Mouse (Mus musculus) spleen, adult 2 months (tissue): ENCODE results near the gene Scn5a. TPM values are rescaled to one million over a fixed set of nuclear protein-coding genes. Genes with fewer than 3 reads are reported as not detected.

Experiments
- DNase-seq, 2 experiments: peaks; one replicate each; pipeline versions ENCODE4 v3.0.0 to v3.0.0-alpha.2; 2012 to 2021; ENCODE audit warnings: low spot score in 2 of 2, low read depth in 1 of 2
- H3K27ac ChIP-seq: fragments of 200-500 bp; 2 replicates; pipeline ENCODE4 v1.5.1; 2012; ENCODE audit warnings: low read length, inconsistent platforms; ENCODE audit not compliant: insufficient read depth
- H3K27me3 ChIP-seq: fragments of 200-500 bp; 2 replicates; pipeline ENCODE4 v1.6.1; 2012; ENCODE audit warnings: mild to moderate bottlenecking, moderate library complexity, low read length, inconsistent platforms; ENCODE audit not compliant: control insufficient read depth, insufficient read depth
- H3K36me3 ChIP-seq: fragments of 200-500 bp; 2 replicates; pipeline ENCODE4 v1.6.1; 2012; ENCODE audit warnings: mild to moderate bottlenecking, low read length, inconsistent platforms; ENCODE audit not compliant: control insufficient read depth, insufficient read depth
- H3K4me1 ChIP-seq: fragments of 200-500 bp; 2 replicates; pipeline ENCODE4 v1.6.1; 2011; ENCODE audit warnings: inconsistent platforms; ENCODE audit not compliant: control insufficient read depth, insufficient read depth, insufficient read length
- H3K4me3 ChIP-seq: fragments of 200-500 bp; 2 replicates; pipeline ENCODE4 v1.5.1; 2011; ENCODE audit warnings: mild to moderate bottlenecking, inconsistent platforms; ENCODE audit not compliant: insufficient read depth, insufficient read length; ENCODE audit errors: extremely low read depth
- CTCF ChIP-seq: fragments of 200-500 bp; IDR thresholded peaks from 2 replicates; pipeline ENCODE4 v1.5.1; 2011; ENCODE audit warnings: mild to moderate bottlenecking, inconsistent platforms; ENCODE audit not compliant: insufficient read depth, insufficient read length, insufficient replicate concordance; ENCODE audit errors: extremely low read depth
- POLR2A ChIP-seq: fragments of 200-500 bp; IDR thresholded peaks from 2 replicates; pipeline ENCODE4 v1.6.1; 2011; ENCODE audit warnings: low read depth, low read length, inconsistent platforms
- WGBS: fragments of 180-500 bp; shearing (Covaris S2); methylation state at CpG from one replicate; pipeline ENCODE4 v1.1.7; 2018; 5-methylcytosine and 5-hydroxymethylcytosine counted together
- polyA plus RNA-seq: library from polyadenylated mRNA; depleted of rRNA; stranded (reverse); fragments of >200 nt; gene quantifications from 2 replicates; pipeline ENCODE4 v1.2.3, GENCODE M21; 2012

The Scn5a gene
- polyA plus RNA-seq, 1 experiment: 1.4 TPM

DNA sequence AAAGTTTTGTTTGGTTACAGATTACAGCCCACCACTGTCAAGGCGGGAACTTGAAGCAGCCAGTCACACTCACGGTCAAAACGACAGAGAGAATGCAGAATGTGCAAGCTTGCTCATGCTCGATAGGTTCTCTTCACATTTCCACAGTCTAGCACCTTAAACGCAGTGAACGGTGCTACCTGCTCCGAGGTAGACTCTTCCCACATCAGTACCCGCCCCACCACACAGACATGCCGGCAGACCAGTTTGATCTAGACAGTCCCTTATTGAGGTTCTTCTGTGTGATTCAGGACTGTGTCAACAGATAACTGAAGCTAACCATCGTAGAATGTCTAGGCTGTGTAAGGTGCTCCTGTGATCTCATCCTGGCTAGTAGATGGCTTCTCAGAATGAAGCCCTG is 19.7 kb upstream of the Scn5a start:
- H3K4me3 ChIP-seq: no peak overlapping the region
- no peak for DNase-seq
- 86% methylated on average over 10 of the region's 10 CpGs for WGBS

DNA sequence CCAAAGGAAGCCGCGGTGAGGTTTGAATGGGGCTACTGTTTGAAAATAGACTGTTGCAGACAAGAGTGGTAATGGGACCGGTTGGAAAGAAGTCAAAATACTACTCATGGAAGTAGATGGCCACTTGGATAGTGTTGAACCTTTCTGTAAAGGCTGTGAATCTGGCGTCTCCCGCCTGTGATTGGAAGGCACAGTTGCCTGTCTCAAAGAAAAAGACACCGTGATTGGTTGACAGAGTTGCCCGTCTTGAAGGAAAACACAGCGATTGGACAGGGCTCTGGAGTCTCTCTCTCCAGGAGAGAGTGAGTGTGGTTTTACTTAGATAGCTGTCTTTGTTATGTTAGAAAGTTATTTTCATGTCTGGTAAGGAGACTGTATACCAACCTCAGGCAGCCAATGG is 18.5 kb upstream of the Scn5a start:
- Histone ChIP-seq H3K4me3 (no peak overlapping the region), H3K4me1 (no peaks in the 10 kb centered on the region), H3K27ac (no peak overlapping the region), H3K27me3 (no peaks in the 10 kb centered on the region), H3K36me3 (no peaks in the 10 kb centered on the region)
- TF ChIP-seq CTCF: no peak
- no peak for TF ChIP-seq POLR2A
- no peak for DNase-seq
- WGBS: 77% methylated on average over 8 of the region's 8 CpGs

More for the DNA sequence above, 19.7 kb upstream of the Scn5a start:
- Histone ChIP-seq H3K27ac (no peak overlapping the region), H3K4me1 (no peaks in the 10 kb centered on the region), H3K36me3 (no peaks in the 10 kb centered on the region), H3K27me3 (no peaks in the 10 kb centered on the region)
- no peak for TF ChIP-seq CTCF

DNA sequence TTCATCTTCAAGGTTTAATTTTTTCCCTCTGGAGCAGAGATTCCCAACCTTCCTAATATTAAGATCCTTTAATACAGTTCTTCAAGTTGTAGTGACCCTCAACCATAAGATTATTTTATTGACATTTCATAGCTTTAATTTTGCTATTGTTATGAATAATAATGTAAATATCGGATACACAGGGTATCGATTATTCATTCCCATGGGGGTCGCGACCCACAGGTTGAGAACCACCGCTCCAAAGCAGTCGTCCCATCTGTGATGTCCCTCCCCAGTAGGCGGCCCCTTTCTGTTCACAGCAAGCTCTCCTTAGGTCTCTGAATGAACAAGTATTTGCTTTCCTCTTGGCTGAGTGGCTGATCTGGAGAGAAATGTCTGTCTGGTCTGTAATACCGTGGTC is 10.8 kb upstream of the Scn5a start:
- no peak overlapping the region for H3K27ac ChIP-seq
- DNase-seq: no peak
- TF ChIP-seq CTCF (no peak), POLR2A (no peak)
- no peak overlapping the region for H3K4me3 ChIP-seq
- H3K36me3 ChIP-seq: no peaks in the 10 kb centered on the region
- H3K27me3 ChIP-seq: no peaks in the 10 kb centered on the region
- WGBS: 85% methylated on average over 8 of the region's 8 CpGs
- H3K4me1 ChIP-seq: no peaks in the 10 kb centered on the region

DNA sequence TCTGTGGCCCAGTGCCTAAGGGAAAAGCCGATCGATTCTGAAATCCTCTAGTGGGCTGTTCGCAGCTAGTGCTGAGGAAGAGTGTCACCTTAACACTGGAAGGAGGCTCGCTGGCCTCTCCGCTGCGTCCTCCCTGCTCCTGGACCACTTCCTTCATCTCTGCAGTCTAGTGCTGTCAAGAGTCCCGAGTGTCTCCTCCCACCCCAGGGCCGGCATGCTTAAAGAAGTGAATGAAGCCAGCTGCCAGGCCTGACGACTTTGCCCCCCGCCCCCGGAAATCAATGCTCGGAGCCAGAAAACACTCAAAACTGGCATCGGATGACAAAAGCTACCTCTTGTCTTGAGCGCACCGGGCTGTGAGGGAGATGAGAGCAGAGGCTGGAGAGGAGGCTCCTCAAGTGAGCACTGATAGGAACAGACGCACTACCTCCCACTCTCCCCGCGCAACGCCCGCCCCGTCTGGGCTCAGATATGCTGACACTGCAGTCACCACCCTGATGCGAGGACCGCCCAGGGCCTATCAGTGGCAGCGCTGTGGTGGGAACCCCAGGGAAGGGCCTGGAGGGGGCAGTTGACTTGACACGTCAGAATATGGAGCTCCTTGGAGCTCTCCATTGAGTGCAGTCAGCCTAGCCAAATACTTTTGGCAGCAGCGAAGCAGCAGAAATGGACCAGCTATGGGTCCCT is 10.1 kb upstream of the Scn5a start:
- H3K4me1 ChIP-seq: no peaks in the 10 kb centered on the region
- no peaks in the 10 kb centered on the region for H3K27me3 ChIP-seq
- H3K36me3 ChIP-seq: no peaks in the 10 kb centered on the region
- no peak overlapping the region for H3K4me3 ChIP-seq
- H3K27ac ChIP-seq: no peak overlapping the region
- TF ChIP-seq CTCF: no peak
- no peak for TF ChIP-seq POLR2A
- DNase-seq: no peak
- WGBS: 34% methylated on average over 26 of the region's 26 CpGs

DNA sequence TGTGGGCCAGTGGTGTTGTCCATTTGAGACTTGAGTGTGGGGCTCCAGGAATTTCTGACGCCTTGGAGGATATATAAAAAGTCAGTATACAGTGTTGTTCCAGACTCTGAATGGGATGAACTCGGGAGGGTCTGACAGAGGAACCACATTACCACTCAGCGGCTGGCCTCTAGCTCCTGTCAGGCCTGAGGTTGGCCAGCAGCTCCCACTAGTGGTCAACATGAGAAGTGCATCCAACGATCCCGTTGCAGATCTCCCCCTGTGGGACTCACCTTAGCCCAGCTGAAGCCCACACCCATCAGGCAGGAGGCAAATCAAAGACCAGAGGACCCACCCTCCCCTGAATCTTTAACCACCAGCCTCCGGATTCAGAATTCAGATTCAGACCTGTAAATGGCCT is 1.9 kb upstream of the Scn5a start:
- 2% methylated on average over 6 of the region's 6 CpGs for WGBS
- Histone ChIP-seq H3K27me3 (peaks cover 15% of the 10 kb centered on the region), H3K27ac (no peak overlapping the region), H3K4me1 (peaks cover 3% of the 10 kb centered on the region), H3K4me3 (no peak overlapping the region), H3K36me3 (no peaks in the 10 kb centered on the region)
- peak; percentile 2 to 42 for DNase-seq
- TF ChIP-seq POLR2A: no peak
- peak; percentile 79; the same call in 1 of the 2 replicates for TF ChIP-seq CTCF

DNA sequence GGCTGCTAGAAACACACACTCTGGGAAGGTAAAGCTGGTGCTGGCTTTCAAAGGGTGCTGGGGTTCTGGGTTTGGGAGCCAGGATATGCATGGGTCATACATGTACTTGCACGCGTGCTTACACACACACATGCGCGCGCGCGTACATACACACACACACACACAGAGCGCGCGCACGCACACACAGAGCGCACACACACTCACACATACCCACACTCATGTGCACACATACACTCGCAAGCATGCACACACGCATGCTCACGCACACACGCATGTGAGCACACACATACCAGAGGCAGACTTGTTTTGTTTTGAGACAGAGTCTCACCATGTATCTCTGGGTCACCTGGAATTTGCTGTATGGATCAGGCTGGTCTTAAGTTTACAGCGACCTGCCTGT is 1.4 kb upstream of the Scn5a start:
- no peak overlapping the region for H3K4me3 ChIP-seq
- H3K4me1 ChIP-seq: peaks cover 3% of the 10 kb centered on the region
- H3K36me3 ChIP-seq: no peaks in the 10 kb centered on the region
- no peak for TF ChIP-seq CTCF
- TF ChIP-seq POLR2A: no peak
- no peak overlapping the region for H3K27ac ChIP-seq
- DNase-seq: no peak
- WGBS: 91% methylated on average over 17 of the region's 17 CpGs
- H3K27me3 ChIP-seq: peaks cover 15% of the 10 kb centered on the region

DNA sequence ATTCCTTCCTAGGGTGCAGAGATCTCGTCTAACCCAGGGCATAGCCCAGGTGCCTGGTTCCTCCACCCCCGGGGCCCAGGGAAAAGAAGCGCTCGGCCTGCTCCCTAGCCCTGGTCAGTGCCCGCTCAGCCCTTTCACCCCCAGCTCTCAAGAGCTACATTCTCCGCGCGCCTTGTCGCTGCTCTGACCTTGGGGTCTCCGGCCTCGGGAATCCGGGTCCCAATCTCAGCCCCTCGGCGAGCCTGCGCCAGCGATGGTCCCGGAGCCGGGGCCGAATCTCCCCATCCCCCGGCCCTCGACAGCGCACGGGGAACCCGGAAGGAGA is 543 bp downstream of the Scn5a start:
- TF ChIP-seq CTCF: no peak
- no peak for TF ChIP-seq POLR2A
- Histone ChIP-seq H3K4me1 (peaks cover 3% of the 10 kb centered on the region), H3K27me3 (peaks cover 15% of the 10 kb centered on the region), H3K4me3 (no peak overlapping the region), H3K36me3 (no peaks in the 10 kb centered on the region), H3K27ac (no peak overlapping the region)
- no peak for DNase-seq
- WGBS: 7% methylated on average over 24 of the region's 24 CpGs
